21 mouse cellular contexts compared by ENCODE assay signal in the genomic region with DNA sequence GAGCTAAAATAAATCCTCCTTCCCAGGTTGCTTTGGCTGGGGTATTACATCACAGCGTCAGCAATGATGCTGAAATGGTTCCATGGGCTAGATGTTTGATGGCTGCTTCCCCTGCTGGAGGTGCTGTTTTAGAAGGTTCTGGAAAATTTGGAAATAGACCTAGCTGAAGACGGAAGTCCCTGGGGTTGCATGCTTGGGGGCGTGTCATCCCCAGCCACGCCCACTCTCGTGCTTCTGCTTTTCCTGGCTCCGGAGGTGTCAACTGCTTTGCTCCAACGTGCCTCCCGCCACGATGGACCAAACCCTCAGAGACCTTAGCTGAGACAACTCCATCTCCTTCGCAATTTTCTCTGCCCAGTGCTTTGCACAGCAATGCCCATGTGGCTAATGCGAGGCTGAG. TPM values are rescaled to one million over a fixed set of nuclear protein-coding genes. Genes with fewer than 3 reads are reported as not detected.
DNase-seq lines count a peak whose midpoint lies in the region; ATAC-seq and TF ChIP-seq lines count a peak whose summit lies in the region.
"Had no signal": no experiment of that assay in that cellular context is flagged by ENCODE, and none has a peak within 500 bp of the region (broad histone marks: within the 10 kb centered on the region; RNA-seq: fewer than 3 reads in every experiment).

No protein-coding gene starts in this region.

- DNase-seq in ES-CJ7 (ENCODE audit: low read depth, low spot score) = peak; percentile 34
- peak; percentile 39 for DNase-seq in R1 (ENCODE audit: low read depth, low spot score)
- DNase-seq in spleen, adult 18-20 months = no peak
- DNase-seq in thymus, postnatal 10 days (ENCODE audit: low spot score in 2 of 2) = no peak
- DNase-seq: cerebellum, adult 18-20 months; cerebellum, adult 9-11 months; cerebellum, postnatal 36 days; gastrocnemius, postnatal 25 days; heart, adult 11 months; heart, postnatal 10 days had no signal

- H3K4me3 ChIP-seq in myocyte = no peak overlapping the region
- H3K4me3 ChIP-seq: embryonic facial prominence, embryonic 15.5 days; forebrain, embryonic 12.5 days; hindbrain, embryonic 10.5 days; intestine, embryonic 15.5 days had no signal

- no peaks in the 10 kb centered on the region for H3K36me3 ChIP-seq in myocyte (ENCODE audit: control insufficient read depth, insufficient read depth)
- H3K36me3 ChIP-seq: embryonic facial prominence, embryonic 15.5 days; forebrain, embryonic 12.5 days; G1E; hindbrain, embryonic 10.5 days; intestine, embryonic 15.5 days had no signal

- peak overlapping the region; percentile 38 for H3K4me2 ChIP-seq in myocyte (ENCODE audit: low read depth)
- H3K4me2 ChIP-seq: embryonic facial prominence, embryonic 15.5 days; forebrain, embryonic 12.5 days; hindbrain, embryonic 14.5 days; intestine, embryonic 15.5 days had no signal

- TF ChIP-seq POLR2A in myocyte (IDR thresholded peaks at IDR 0.05; ENCODE audit: insufficient read length, low read depth) = no peak

- peak; percentile 55 to 68; a peak in 2 of 4 replicates for ATAC-seq in hematopoietic stem cell, adult 5-6 weeks (replicated peaks in 1 of 2; ENCODE audit: insufficient read depth in 1 of 2, low FRiP score in 2 of 2, low TSS enrichment in 1 of 2, low read depth in 1 of 2, poor library complexity in 2 of 2, severe bottlenecking in 2 of 2)
- ATAC-seq in cerebellum, adult (ENCODE audit: insufficient number of reproducible peaks, low FRiP score, low TSS enrichment) = no peak
- ATAC-seq: activated CD4-positive, CD25-positive, alpha-beta regulatory T cell, adult 4 months; forebrain, embryonic 16.5 days; intestine, embryonic 15.5 days had no signal

- no peaks in the 10 kb centered on the region for H3K79me2 ChIP-seq in myocyte (ENCODE audit: control insufficient read depth, insufficient read depth)

- H3ac ChIP-seq in myocyte (ENCODE audit: control insufficient read depth, insufficient read length) = no peak overlapping the region

- H3K27me3 ChIP-seq in myocyte (ENCODE audit: control insufficient read depth, insufficient read depth, insufficient read length) = no peaks in the 10 kb centered on the region
- H3K27me3 ChIP-seq: embryonic facial prominence, embryonic 15.5 days; forebrain, embryonic 12.5 days; intestine, embryonic 15.5 days had no signal

TF ChIP-seq in myocyte, 11 proteins besides CTCF, POLR2A, EP300 and RAD21:
- TF ChIP-seq POLR2AphosphoS2 (IDR thresholded peaks at IDR 0.05; ENCODE audit: insufficient read length, low read depth) (no peak), TCF12 (IDR thresholded peaks at IDR 0.05; ENCODE audit: insufficient read depth, poor library complexity, severe bottlenecking) (no peak), MAX (IDR thresholded peaks at IDR 0.05; ENCODE audit: low read depth) (no peak), CEBPB (IDR thresholded peaks at IDR 0.05; ENCODE audit: insufficient read depth, poor library complexity, severe bottlenecking) (no peak), SRF (IDR thresholded peaks at IDR 0.05; ENCODE audit: control insufficient read depth, insufficient read length, low read depth) (no peak), REST (IDR thresholded peaks at IDR 0.05; ENCODE audit: insufficient read depth, insufficient read length) (no peak), E2F4 (IDR thresholded peaks at IDR 0.05; ENCODE audit: insufficient read depth) (no peak)

RNA-seq across cellular contexts. Expression of a gene that starts 39.6 kb away (rescaled TPM):
- total RNA-seq in hematopoietic stem cell, adult 5-6 weeks (2017) = not detected in 2 replicates
- 0.25 TPM for polyA plus RNA-seq in myocyte (2012; fragmentation: generic; extraction: Trizol)
- polyA plus RNA-seq: activated CD4-positive, CD25-positive, alpha-beta regulatory T cell, adult 4 months; G1E had no signal

RNA-seq across cellular contexts. Expression of a gene that starts 43.2 kb away (rescaled TPM):
- total RNA-seq in hematopoietic stem cell, adult 5-6 weeks (2017) = 17.9 and 19.4 TPM in 2 replicates
- polyA plus RNA-seq in myocyte (2012; fragmentation: generic; extraction: Trizol) = 61.0 TPM

Comparison
In these comparisons a context has a peak if more than half of its experiments do, and no peak if none do; other contexts are left out.
1. DNase-seq: peak in ES-CJ7 (single experiment) and R1 (single experiment); none in spleen, adult 18-20 months (0 of 2) and thymus, postnatal 10 days (0 of 2).